Mouse (Mus musculus) retina, postnatal 1 day (tissue): ENCODE results near the gene Pom121l2.

ENCODE experiments used
- DNase-seq: peaks from one replicate; pipeline ENCODE4 v3.0.0-alpha.2; 2012

The Pom121l2 gene

DNA sequence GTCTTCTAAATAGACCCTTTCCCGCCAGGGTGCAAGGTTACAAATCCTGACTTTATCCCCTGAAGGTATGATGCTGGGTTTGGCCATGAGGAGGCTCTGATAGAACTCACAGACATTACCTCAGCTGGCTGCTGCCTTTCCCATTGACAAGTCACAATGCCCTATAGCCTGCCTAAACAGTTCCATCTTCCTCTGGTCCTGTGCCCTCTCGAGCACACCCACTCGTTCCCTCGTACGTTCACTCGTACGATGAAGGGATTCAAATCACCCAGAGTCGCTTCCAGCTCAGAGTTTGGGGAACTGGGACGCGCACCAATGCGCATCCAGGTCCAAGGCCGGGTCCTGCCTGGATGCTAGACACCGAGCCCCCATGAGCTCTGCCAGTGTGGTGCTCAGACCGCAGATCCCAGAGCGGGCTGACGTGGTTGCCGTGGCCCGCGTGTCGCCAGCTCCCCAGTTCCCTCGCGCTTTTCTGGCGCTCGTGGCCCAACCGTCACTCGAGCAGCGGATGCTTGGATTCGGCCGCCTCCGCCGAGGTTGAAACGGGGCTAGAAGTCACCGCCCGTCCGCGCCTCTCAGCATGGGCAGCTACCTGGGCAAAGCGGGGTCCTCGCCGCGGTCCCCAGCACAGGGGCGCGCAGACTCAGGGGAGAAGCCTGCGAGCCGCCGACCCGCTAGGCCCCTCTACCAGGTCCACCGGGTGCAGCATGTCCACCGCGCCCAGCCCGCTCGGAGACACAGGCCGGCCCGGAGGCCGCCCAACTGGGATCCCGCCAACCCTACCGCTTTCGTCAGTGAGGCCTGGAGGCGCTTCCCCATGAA is at the start of gene Pom121l2:
Gene Pom121l2, plus strand, starts transcription at position 214 of the 822 bp plus-strand sequence.
- DNase-seq: peak; percentile 61

GRCm38 (mm10) chr13:21931740-21932139 is 49.3 kb upstream of the Pom121l2 start:
- DNase-seq: no peak

DNA sequence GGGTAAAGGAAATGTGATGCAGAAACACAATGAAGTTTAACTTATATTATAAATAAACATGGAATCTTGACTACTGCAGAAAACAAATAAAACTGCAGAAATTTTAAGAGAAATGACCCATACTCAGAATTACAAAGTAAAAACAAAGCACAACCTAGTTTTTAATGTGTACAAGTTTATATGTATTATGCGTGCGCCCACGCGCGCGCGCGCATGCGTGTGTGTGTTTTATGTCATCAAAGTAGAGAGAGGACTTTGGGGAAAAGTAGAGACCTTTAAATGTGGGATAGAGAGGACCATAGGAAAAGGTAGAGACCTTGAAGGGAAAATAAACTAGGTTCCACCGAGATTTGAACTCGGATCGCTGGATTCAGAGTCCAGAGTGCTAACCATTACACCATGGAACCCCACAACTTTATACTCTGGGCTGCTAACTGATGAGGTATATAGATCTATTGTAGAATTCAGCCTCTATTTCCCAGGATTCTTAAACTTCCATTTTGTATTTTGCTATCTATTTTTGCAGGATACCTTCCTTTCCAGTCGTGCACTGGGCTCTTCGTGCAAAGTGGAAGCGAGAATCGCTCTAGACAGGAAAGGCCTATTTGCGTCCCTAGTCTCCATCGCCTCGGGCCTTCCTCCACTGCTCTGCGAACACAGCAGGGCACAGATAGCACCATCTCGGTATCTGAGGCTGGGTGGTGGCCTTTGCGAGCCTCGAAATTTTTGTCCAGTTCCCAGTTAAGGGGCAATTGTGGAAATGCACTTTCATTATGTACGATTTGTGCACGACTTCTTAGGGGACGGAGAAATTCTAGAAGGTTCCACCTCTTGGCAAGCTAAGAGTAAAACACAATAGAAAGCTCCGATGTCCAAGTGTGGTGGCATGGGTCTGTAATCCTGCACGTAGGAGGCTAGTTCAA is 47.1 kb upstream of the Pom121l2 start:
- no peak for DNase-seq

DNA sequence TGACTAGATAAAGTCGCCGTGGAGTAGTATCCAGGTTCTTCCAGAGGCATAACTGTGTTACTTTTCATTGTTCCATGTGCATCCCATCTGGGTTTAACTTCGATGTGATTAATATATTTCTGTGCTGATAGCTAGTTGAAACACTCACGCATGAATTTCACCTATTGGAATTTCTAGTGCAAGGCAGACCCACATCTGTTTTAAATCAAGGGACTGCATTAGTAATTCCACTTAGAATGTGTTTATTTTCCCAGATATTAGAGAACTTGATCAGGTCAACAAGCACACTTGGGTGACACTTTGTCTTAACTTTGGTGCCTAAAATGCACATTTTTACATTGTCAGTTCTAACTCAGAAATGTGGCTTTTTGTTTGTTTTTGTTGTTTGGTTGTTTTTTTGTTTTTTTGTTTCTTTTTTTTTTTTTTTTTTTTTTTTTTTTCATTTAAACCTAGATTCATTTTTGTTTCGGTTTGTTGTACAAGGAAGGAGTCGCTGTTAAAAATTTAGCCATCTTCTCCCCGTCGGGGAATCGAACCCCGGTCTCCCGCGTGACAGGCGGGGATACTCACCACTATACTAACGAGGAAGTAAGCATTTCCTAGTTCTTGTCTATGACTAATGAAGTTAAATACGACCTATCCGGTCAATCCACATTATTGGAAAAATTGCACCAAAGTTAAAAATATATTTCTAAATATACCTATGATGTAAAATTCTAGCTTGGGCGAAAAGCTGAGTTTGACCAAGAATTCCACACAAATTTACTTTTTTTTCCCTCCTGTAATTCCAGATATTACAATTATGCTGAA is 45.8 kb upstream of the Pom121l2 start:
- DNase-seq: peak; percentile 76

- no peak for DNase-seq
Observed at GRCm38 (mm10) chr13:21935833-21936232, 45.2 kb upstream of the Pom121l2 start.

GRCm38 (mm10) chr13:21936968-21937367 is 44.0 kb upstream of the Pom121l2 start:
- peak; percentile 52 for DNase-seq

DNA sequence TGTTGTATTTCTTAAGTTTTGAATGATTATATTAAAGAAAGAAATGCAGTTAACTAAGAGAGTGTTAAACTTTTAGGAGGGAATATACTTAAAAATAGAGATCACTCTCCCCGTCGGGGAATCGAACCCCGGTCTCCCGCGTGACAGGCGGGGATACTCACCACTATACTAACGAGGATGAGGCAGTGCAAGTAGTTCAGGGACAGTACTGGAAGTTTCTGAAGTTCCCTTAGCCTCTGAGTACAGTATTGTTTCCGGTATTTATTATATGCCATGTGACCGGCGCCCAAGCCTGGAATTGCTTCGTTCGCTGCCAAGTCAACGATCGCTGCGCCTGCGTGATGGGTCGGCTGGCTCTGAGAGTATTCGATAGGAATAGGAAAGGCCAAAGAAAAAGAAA is 40.8 kb upstream of the Pom121l2 start:
- peak; percentile 96 for DNase-seq

DNA sequence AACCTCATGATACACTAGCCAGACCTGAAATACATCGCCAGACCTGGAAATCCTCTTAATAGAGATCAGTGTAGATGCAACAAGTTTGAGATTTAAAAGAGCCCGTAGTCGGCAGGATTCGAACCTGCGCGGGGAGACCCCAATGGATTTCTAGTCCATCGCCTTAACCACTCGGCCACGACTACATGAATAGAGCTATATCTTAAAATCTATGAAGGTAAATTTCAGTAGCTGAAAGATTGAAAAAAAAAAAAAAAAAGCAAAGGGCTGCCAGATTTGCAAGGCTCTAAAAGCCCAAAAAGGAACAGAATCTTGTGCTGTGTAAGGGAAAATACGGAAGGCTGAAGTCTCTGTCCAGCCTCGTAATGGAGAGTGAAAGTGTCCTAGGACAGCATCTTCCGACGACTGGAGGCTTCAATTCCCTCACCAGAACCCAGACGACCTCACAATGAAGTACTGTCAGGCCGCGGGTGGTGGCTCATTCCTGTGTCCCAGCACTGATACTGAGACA is 40.1 kb upstream of the Pom121l2 start:
- DNase-seq: peak; percentile 86

DNA sequence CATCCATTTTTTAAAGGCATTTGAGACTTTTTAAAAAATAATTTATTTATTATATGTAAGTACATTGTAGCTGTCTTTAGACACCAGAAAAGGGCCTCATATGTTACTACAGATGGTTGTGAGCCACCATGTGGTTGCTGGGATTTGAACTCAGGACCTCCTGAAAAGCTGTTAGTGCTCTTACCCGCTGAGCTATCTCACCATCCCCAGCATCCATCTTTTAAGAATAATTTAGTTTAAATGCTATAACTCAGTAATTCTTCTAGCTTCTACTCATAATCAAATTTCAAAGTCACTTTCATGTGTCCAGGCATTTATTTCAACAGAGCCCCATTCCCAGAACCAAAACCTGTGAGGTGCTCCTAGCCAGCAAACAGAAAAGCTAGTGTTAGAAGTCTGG is 37.4 kb upstream of the Pom121l2 start:
- no peak for DNase-seq

- DNase-seq: no peak
Observed at GRCm38 (mm10) chr13:21944592-21944925, 36.4 kb upstream of the Pom121l2 start.

DNA sequence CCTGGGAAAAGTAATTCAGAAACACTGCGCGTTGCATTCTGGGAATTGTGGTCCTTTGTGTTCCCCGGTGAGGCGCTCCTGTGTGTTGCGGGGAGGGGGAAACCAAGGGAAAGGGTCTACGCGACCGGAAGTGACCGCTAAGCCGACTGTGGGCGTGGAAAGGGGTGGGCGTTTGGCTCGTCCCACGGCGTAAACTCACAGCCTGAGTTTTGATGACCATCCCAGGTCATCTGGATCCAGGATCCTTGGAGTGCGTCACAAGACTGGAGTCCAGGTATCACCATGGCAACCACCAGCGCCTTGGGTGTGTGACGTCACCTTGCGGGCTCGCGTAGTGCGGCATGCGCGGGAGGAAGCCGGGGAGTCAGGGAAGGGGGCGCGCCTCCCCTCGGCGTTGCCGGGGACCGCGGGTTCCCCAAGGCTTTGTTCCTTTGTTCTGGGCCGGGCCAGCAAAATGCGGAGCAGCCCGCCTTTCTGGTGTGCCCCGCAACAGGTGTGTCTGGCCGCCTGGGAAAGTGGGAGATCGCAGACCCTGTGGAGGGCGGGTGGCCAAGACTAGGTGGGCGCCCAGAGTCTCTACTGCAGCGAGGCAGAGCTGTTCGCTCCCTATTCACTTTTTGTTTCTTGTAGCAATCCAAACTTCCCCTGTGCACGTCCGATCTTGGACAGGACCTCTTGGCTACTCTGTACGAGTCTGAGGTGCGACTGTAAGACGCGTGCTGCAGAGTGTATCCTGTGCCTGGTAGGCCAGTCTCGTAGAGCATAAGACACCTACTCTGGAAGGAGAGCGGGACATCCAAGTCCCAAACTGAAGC is 35.9 kb upstream of the Pom121l2 start, which contains the start of gene Zfp184:
Gene Zfp184, plus strand, starts transcription at position 169 of the 815 bp plus-strand sequence.
- peak; percentile 98 for DNase-seq

GRCm38 (mm10) chr13:21969269-21969668 is 11.7 kb upstream of the Pom121l2 start:
- DNase-seq: no peak

- no peak for DNase-seq
Observed at GRCm38 (mm10) chr13:21969816-21970215, 11.2 kb upstream of the Pom121l2 start.

GRCm38 (mm10) chr13:21971641-21972040 is 9.4 kb upstream of the Pom121l2 start:
- DNase-seq: no peak

GRCm38 (mm10) chr13:21974221-21974725 is 6.7 kb upstream of the Pom121l2 start:
- DNase-seq: peak; percentile 94

GRCm38 (mm10) chr13:21974726-21975473 is 6.1 kb upstream of the Pom121l2 start:
- DNase-seq: peak; percentile 93

DNA sequence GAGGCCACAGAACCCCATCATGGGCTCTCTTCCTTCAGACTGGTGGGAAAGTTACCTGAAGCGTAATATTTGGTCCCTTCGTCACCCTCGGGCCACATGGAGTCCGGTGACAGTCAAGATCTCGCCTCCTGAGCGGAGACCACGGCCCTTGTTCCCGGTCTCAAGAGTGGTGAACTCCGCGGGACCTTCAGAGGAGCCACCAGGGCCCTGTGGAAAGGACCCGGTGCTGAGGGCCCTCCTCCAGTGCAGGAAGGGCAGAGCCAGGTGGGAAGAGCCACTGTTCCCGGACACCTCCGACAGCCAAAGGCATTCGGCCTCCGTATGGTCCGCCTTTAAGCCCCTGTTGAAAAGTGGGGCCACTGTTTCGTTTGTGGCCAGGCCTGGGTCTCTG is 804 bp downstream of the Pom121l2 start:
- DNase-seq: no peak

DNA sequence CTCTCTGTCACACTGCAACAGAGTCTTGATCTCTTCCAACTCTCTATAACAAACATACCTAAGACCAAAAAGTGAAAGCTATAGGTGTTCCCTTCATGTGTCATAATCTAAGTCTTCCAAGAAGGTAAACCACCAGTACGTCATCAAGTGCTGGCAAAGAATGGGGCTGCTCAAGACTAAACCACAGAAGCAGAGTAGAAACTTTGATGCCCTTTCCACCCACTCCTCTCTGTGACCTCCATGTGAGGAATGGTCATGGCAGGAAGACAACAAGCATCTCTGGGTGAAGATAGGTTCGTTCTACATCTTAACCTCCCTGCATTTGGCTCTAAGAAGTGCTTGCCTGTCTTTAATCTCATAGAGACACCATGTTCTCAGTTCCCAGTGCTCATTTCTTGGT is 3.5 kb downstream of the Pom121l2 start:
- DNase-seq: no peak

- no peak for DNase-seq
Observed at GRCm38 (mm10) chr13:21992550-21992949, 11.6 kb downstream of the Pom121l2 start.

GRCm38 (mm10) chr13:21993957-21994738 is 13.2 kb downstream of the Pom121l2 start:
- DNase-seq: peak; percentile 60
